Mouse (Mus musculus) heart, adult 2 months (tissue): ENCODE measurements around the gene Gcm1.

Experiments
- CTCF ChIP-seq: fragments of 200-600 bp; IDR thresholded peaks from 2 replicates; pipeline ENCODE4 v1.8.1; 2022; ENCODE audit warnings: antibody characterized with exemption, mild to moderate bottlenecking, moderate library complexity
- POLR2A ChIP-seq: fragments of 200-500 bp; IDR thresholded peaks from 2 replicates; pipeline ENCODE4 v1.6.1; 2011; ENCODE audit warnings: mild to moderate bottlenecking, low read depth, low read length, control low read depth; ENCODE audit not compliant: insufficient read depth

GRCm38 (mm10) chr9:78105501-78105932 lies 53.8 kb downstream of the Gcm1 start:
- TF ChIP-seq POLR2A (no peak), CTCF (no peak)
